Mouse (Mus musculus): ENCODE data around the gene Gm20532. TPM values are rescaled to one million over a fixed set of nuclear protein-coding genes. Genes with fewer than 3 reads are reported as not detected.

The Gm20532 gene
- polyA plus RNA-seq, 1 experiment, result not detected

DNA sequence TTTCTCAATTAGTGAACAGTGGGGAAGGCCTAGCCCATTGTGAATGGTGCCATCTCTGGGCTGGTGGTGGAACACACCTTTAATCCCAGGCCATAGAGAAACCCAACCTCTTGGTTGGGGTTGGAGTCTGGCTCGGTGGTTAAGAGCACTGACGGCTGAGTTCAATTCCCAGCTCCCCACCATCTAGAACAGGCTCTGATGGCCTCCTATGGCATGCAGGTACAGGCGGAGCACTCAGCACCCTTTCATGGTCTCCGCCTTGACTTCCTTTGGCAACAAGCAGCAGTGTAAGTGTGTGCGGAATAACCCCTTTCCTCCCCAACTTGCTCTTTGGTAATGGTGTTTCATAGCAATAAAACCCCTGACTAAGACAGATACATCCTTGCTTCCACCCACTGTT lies 52.1 kb downstream of the Gm20532 start:
- peaks cover 5% of the 10 kb centered on the region for H3K4me1 ChIP-seq (ENCODE audit: control insufficient read depth, insufficient read depth, low read length)
- H3K27ac ChIP-seq (ENCODE audit: control insufficient read depth, insufficient read depth, low read depth, low read length, poor library complexity), result no peak overlapping the region
- WGBS, result 38% methylated on average over 5 of the region's 5 CpGs
- H3K4me3 ChIP-seq (replicated peaks; ENCODE audit: control insufficient read depth, low read depth, low read length), result peak overlapping the region; percentile 47
- TF ChIP-seq POLR2A (IDR thresholded peaks at IDR 0.05; ENCODE audit: borderline replicate concordance, control insufficient read depth, low read depth, low read length), result no peak
- no peak for TF ChIP-seq CTCF (IDR thresholded peaks at IDR 0.05; ENCODE audit: control insufficient read depth, insufficient read depth, low read length)

DNA sequence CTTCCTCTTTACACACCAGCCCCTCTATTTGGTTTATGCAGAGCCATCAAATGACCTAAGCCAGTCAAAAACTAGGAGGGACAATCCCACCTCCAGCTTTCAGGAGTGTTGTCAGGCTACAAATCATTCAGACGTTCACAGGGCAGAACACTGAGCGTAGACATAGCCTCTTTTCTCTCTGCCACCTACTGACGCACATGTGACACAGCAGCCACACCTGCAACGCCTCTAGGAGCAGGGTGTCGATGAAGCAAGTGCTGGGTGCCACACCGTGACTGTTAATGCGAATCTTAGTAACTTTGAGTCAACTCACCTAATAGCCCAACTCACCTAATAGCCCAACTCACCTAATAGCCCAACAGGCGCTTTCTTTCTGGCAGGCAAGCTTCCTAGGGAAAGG lies 52.6 kb downstream of the Gm20532 start:
- Histone ChIP-seq H3K4me3 (replicated peaks; ENCODE audit: control insufficient read depth, low read depth, low read length) (peak overlapping the region; percentile 35), H3K27ac (ENCODE audit: control insufficient read depth, insufficient read depth, low read depth, low read length, poor library complexity) (no peak overlapping the region), H3K4me1 (ENCODE audit: control insufficient read depth, insufficient read depth, low read length) (peaks cover 5% of the 10 kb centered on the region)
- TF ChIP-seq POLR2A (IDR thresholded peaks at IDR 0.05; ENCODE audit: borderline replicate concordance, control insufficient read depth, low read depth, low read length) (no peak), CTCF (IDR thresholded peaks at IDR 0.05; ENCODE audit: control insufficient read depth, insufficient read depth, low read length) (peak; percentile 64)
- 1% methylated on average over 8 of the region's 8 CpGs for WGBS

DNA sequence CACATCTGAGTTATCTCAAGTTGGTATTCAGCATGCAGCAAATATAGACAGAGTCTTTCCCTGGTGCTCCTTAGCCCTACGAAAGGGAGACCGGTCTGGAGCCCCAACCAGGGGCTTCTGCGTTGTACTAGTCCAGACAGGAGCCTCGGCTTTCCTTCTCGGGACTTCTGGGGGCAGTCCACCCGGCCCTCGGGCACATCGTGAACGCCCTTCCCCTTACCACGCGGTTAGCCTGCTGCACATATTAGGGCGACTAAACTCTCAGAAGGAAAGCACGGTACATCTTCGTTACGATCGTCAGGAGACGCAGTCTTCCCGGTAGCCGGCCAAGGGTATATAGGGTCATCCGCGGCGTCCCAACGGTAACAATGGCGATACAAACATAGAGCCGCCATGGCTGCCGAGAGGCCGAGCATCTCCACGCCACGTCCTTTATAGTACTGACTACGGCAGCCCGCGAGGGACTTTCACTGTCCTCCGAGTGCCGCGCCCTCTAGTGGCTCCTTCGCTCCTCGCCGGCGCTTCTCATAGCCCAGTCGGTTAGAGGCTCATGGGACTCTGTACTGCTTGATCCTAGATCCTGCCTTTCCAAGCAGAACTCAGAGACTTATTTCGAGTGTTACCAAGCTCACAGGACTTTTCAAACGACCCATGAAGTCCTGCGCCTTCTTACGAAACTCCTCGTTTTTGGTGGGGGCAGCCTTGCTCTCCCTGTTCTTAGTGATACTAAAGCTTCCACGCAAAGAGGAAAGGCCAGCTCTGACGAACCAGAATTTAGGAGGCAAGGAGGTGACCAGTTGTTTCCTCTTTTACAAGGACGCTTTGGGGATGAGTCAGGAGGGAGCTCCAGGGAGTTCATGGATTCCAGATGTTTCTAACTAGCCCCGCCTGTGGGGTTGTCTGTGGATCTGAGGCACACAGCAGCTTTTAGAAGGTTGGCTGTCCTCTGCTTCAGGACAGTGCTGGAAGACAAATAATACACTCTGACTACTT lies 53.7 kb downstream of the Gm20532 start:
- peak overlapping the region; percentile 17 for H3K27ac ChIP-seq (ENCODE audit: control insufficient read depth, insufficient read depth, low read depth, low read length, poor library complexity)
- peak overlapping the region; percentile 86 for H3K4me3 ChIP-seq (replicated peaks; ENCODE audit: control insufficient read depth, low read depth, low read length)
- 4% methylated on average over 49 of the region's 49 CpGs for WGBS
- H3K4me1 ChIP-seq (ENCODE audit: control insufficient read depth, insufficient read depth, low read length), result peaks cover 5% of the 10 kb centered on the region
- TF ChIP-seq CTCF (IDR thresholded peaks at IDR 0.05; ENCODE audit: control insufficient read depth, insufficient read depth, low read length) (peak; percentile 89), POLR2A (IDR thresholded peaks at IDR 0.05; ENCODE audit: borderline replicate concordance, control insufficient read depth, low read depth, low read length) (peak; percentile 93)

DNA sequence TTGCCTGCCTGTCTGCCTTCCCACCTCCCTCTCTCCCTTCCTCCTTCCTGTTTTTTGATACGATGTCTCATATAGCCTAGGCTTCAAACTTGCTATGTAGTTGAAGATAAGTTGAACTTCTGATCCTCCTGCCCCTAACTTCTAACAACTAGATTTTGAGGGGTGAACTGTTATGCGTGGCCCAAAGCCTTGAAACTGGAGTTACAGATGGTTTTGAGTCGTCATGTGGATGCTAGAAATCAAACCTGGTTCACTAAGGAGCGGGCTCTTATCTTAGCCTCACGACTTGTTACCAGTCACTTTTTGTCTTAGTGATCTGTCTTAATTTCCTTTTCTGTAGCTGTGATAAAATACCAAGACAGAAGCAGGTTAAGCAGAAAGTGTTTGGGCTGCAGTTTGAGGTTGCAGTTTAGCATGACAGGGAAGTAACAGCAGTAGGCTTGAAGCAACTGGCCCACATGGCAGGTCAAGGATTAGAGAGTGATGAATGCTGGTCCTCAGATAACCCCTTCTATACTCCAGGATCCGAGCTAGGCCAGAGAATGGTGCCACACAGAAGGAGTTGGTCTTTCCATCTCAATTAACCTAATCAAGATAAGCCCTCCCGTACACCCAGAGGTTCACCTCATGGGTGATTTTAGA lies 54.7 kb downstream of the Gm20532 start:
- TF ChIP-seq POLR2A (IDR thresholded peaks at IDR 0.05; ENCODE audit: borderline replicate concordance, control insufficient read depth, low read depth, low read length) (no peak), CTCF (IDR thresholded peaks at IDR 0.05; ENCODE audit: control insufficient read depth, insufficient read depth, low read length) (no peak)
- H3K27ac ChIP-seq (ENCODE audit: control insufficient read depth, insufficient read depth, low read depth, low read length, poor library complexity), result no peak overlapping the region

DNA sequence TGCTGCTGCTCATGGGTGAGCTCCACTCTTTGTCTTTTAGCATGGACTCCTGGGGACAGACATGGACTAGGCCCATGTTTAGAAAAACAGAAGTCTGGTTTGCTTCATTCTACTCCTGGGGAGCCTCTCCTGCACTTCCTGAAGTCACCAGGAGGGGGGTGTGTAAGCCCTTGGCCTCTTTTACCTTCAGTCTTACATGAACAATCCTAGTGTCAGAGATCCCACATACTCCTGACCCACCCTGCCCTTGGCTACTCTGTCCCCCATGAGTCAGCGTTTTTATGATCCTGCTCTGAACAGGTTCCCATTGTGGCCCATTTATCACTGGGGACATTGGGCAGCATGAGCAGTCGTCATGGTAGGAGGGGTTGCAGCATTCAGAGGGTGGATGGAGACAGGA lies 57.5 kb downstream of the Gm20532 start:
- 55% methylated on average over 2 of the region's 2 CpGs for WGBS
- no peak overlapping the region for H3K27ac ChIP-seq (ENCODE audit: control insufficient read depth, insufficient read depth, low read depth, low read length, poor library complexity)
- H3K4me1 ChIP-seq (ENCODE audit: control insufficient read depth, insufficient read depth, low read length), result peaks cover 1% of the 10 kb centered on the region; the same call in 1 of the 2 replicates

More for the DNA sequence above, 54.7 kb downstream of the Gm20532 start:
- 47% methylated on average over 7 of the region's 7 CpGs for WGBS
- Histone ChIP-seq H3K4me3 (replicated peaks; ENCODE audit: control insufficient read depth, low read depth, low read length) (no peak overlapping the region), H3K4me1 (ENCODE audit: control insufficient read depth, insufficient read depth, low read length) (peaks cover 5% of the 10 kb centered on the region)

GRCm38 (mm10) chr2:26646643-26647293 lies 60.3 kb downstream of the Gm20532 start:
- no peak overlapping the region for H3K4me3 ChIP-seq (replicated peaks; ENCODE audit: control insufficient read depth, low read depth, low read length)
- 5% methylated on average over 3 of the region's 3 CpGs for WGBS
- H3K4me1 ChIP-seq (ENCODE audit: control insufficient read depth, insufficient read depth, low read length), result peaks cover 1% of the 10 kb centered on the region; the same call in 1 of the 2 replicates

More for the DNA sequence above, 57.5 kb downstream of the Gm20532 start:
- peak; percentile 42; the same call in 1 of the 2 replicates for TF ChIP-seq CTCF (IDR thresholded peaks at IDR 0.05; ENCODE audit: control insufficient read depth, insufficient read depth, low read length)
- no peak for TF ChIP-seq POLR2A (IDR thresholded peaks at IDR 0.05; ENCODE audit: borderline replicate concordance, control insufficient read depth, low read depth, low read length)
- H3K4me3 ChIP-seq (replicated peaks; ENCODE audit: control insufficient read depth, low read depth, low read length), result no peak overlapping the region

GRCm38 (mm10) chr2:26654687-26655086 lies 68.2 kb downstream of the Gm20532 start:
- 37% methylated on average over 1 of the region's 1 CpGs for WGBS
- TF ChIP-seq POLR2A (IDR thresholded peaks at IDR 0.05; ENCODE audit: borderline replicate concordance, control insufficient read depth, low read depth, low read length) (no peak), CTCF (IDR thresholded peaks at IDR 0.05; ENCODE audit: control insufficient read depth, insufficient read depth, low read length) (no peak)
- Histone ChIP-seq H3K4me3 (replicated peaks; ENCODE audit: control insufficient read depth, low read depth, low read length) (no peak overlapping the region), H3K4me1 (ENCODE audit: control insufficient read depth, insufficient read depth, low read length) (no peaks in the 10 kb centered on the region; the same call in 1 of the 2 replicates), H3K27ac (ENCODE audit: control insufficient read depth, insufficient read depth, low read depth, low read length, poor library complexity) (no peak overlapping the region)

More at GRCm38 (mm10) chr2:26646643-26647293, 60.3 kb downstream of the Gm20532 start:
- no peak overlapping the region for H3K27ac ChIP-seq (ENCODE audit: control insufficient read depth, insufficient read depth, low read depth, low read length, poor library complexity)
- TF ChIP-seq CTCF (IDR thresholded peaks at IDR 0.05; ENCODE audit: control insufficient read depth, insufficient read depth, low read length), result peak; percentile 100
- peak; percentile 43; the same call in 1 of the 2 replicates for TF ChIP-seq POLR2A (IDR thresholded peaks at IDR 0.05; ENCODE audit: borderline replicate concordance, control insufficient read depth, low read depth, low read length)
